Mouse (Mus musculus) megakaryocyte, embryonic 14.5 days (primary cell): ENCODE data around the gene Zfp384. TPM values are rescaled to one million over a fixed set of nuclear protein-coding genes. Genes with fewer than 3 reads are reported as not detected.

Experiments used
- H3K27me3 ChIP-seq: replicated peaks from 2 replicates; pipeline ENCODE3; 2012; ENCODE audit warnings: inconsistent platforms
- H3K36me3 ChIP-seq: replicated peaks from 2 replicates; pipeline ENCODE3; 2012; ENCODE audit warnings: low read length, inconsistent platforms, mixed read lengths
- H3K4me1 ChIP-seq: 2 replicates; pipeline ENCODE4 v1.6.1; 2012; ENCODE audit warnings: inconsistent platforms
- H3K4me3 ChIP-seq: replicated peaks from 2 replicates; pipeline ENCODE3; 2012; ENCODE audit warnings: moderate library complexity, mild to moderate bottlenecking, inconsistent platforms
- H3K9me3 ChIP-seq: 2 replicates; pipeline ENCODE4 v1.6.1; 2012; ENCODE audit warnings: inconsistent platforms
- FLI1 ChIP-seq: IDR thresholded peaks from 2 replicates; pipeline ENCODE4 v1.6.1; 2012; ENCODE audit warnings: low read length, inconsistent platforms, mixed read lengths
- GATA1 ChIP-seq: IDR thresholded peaks from 3 replicates; pipeline ENCODE4 v1.6.1; 2012; ENCODE audit warnings: mixed read lengths, low read length, inconsistent platforms, borderline replicate concordance
- polyA plus RNA-seq: library from polyadenylated mRNA; stranded (reverse); fragments of >175 nt; gene quantifications from 2 replicates; pipeline ENCODE4 v1.2.3, GENCODE M21; 2012; ENCODE audit warnings: low replicate concordance; ENCODE audit not compliant: insufficient read depth

Gene Zfp384
- polyA plus RNA-seq, 1 experiment: 21.5 TPM

GRCm38 (mm10) chr6:125081394-125081793, 72.4 kb downstream of the Zfp384 start:
- TF ChIP-seq GATA1: no peak
- Histone ChIP-seq H3K27me3 (peaks cover 2% of the 10 kb centered on the region), H3K36me3 (peaks cover 12% of the 10 kb centered on the region), H3K4me1 (peaks cover 28% of the 10 kb centered on the region), H3K9me3 (no peaks in the 10 kb centered on the region), H3K4me3 (no peak overlapping the region)

GRCm38 (mm10) chr6:125081797-125082560, 73.0 kb downstream of the Zfp384 start:
- peaks cover 28% of the 10 kb centered on the region for H3K4me1 ChIP-seq
- TF ChIP-seq GATA1: no peak
- no peak for TF ChIP-seq FLI1
- no peak overlapping the region for H3K4me3 ChIP-seq
- no peaks in the 10 kb centered on the region for H3K9me3 ChIP-seq
- peaks cover 12% of the 10 kb centered on the region for H3K36me3 ChIP-seq
- peaks cover 2% of the 10 kb centered on the region for H3K27me3 ChIP-seq

DNA sequence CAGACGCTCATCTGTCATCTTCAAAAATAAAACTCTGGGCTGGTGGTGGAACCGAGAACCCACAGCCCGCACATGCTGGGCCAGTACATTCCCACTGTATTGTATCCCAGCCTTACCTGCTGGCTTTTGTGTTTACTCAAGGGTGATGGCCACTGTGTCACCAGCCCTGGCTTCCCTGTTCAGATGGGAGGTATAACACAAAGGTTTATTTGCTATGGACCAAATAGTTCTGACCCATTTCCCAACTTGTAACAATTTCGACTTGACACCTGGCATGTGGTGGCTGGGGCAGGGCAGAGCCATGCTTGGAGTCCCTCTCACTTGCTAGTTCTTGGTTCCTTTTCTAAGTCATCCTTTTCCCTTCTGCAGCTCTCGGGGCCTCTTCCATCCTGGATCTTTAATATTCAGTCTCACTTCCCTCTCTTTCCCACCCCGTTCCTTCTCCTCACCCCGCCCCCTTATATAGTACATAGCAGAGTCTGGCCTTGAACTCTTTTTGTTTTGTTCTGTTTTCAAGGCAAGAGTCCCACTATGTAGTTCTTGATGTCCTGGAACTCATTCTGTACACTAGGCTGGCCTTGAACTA, 73.9 kb downstream of the Zfp384 start:
- no peak overlapping the region for H3K4me3 ChIP-seq

GRCm38 (mm10) chr6:125084424-125084823, 75.5 kb downstream of the Zfp384 start:
- Histone ChIP-seq H3K27me3 (no peaks in the 10 kb centered on the region), H3K4me3 (no peak overlapping the region), H3K36me3 (peaks cover 12% of the 10 kb centered on the region), H3K4me1 (peaks cover 50% of the 10 kb centered on the region), H3K9me3 (no peaks in the 10 kb centered on the region)
- TF ChIP-seq FLI1 (no peak), GATA1 (no peak)

More for the DNA sequence above, 73.9 kb downstream of the Zfp384 start:
- peaks cover 36% of the 10 kb centered on the region for H3K4me1 ChIP-seq
- peaks cover 12% of the 10 kb centered on the region for H3K36me3 ChIP-seq
- TF ChIP-seq FLI1: no peak
- no peak for TF ChIP-seq GATA1
- H3K27me3 ChIP-seq: peaks cover 2% of the 10 kb centered on the region
- H3K9me3 ChIP-seq: no peaks in the 10 kb centered on the region

Other genes starting within 250 kb of the Zfp384 start
- gene Eno2, start 239.5 kb upstream of the Zfp384 start, polyA plus RNA-seq: 5.8 and 6.2 TPM in 2 replicates
- not detected in 2 replicates for gene Lrrc23, start 229.4 kb upstream of the Zfp384 start, polyA plus RNA-seq
- gene Spsb2, start 200.5 kb upstream of the Zfp384 start, polyA plus RNA-seq: 42.5 and 52.2 TPM in 2 replicates
- gene Tpi1, start 194.8 kb upstream of the Zfp384 start, polyA plus RNA-seq: 74.5 and 552 TPM in 2 replicates
- 35.1 and 61.7 TPM in 2 replicates for gene Usp5, start 179.7 kb upstream of the Zfp384 start, polyA plus RNA-seq
- 27.2 and 32.4 TPM in 2 replicates for gene Cdca3, start 179.6 kb upstream of the Zfp384 start, polyA plus RNA-seq
- not detected in 2 replicates for gene Gnb3, start 168.9 kb upstream of the Zfp384 start, polyA plus RNA-seq
- 5.5 TPM in 1 of 2 replicates, not detected in the other for gene P3h3, start 151.4 kb upstream of the Zfp384 start, polyA plus RNA-seq
- 0.82 and 7.7 TPM in 2 replicates for gene Gpr162, start 145.2 kb upstream of the Zfp384 start, polyA plus RNA-seq
- gene Cd4, start 120.9 kb upstream of the Zfp384 start, polyA plus RNA-seq: 0.35 TPM in 1 of 2 replicates, not detected in the other
- 0.62 TPM in 1 of 2 replicates, not detected in the other for gene Lag3, start 97.4 kb upstream of the Zfp384 start, polyA plus RNA-seq
- 330 and 450 TPM in 2 replicates for gene Ptms, start 89.0 kb upstream of the Zfp384 start, polyA plus RNA-seq
- 183 and 362 TPM in 2 replicates for gene Mlf2, start 77.8 kb upstream of the Zfp384 start, polyA plus RNA-seq
- 46.8 and 55.7 TPM in 2 replicates for gene Cops7a, start 43.6 kb upstream of the Zfp384 start, polyA plus RNA-seq
- 2.5 and 7.7 TPM in 2 replicates for gene Pianp, start 12.5 kb upstream of the Zfp384 start, polyA plus RNA-seq
- 16.8 and 17.7 TPM in 2 replicates for gene Ing4, start 30.6 kb downstream of the Zfp384 start, polyA plus RNA-seq
- gene Acrbp, start 40.5 kb downstream of the Zfp384 start, polyA plus RNA-seq: 8.7 and 11.3 TPM in 2 replicates
- 0.62 TPM in 1 of 2 replicates, not detected in the other for gene Lpar5, start 58.8 kb downstream of the Zfp384 start, polyA plus RNA-seq
- 41.8 and 90.6 TPM in 2 replicates for gene Chd4, start 86.8 kb downstream of the Zfp384 start, polyA plus RNA-seq
- 18.4 and 24.5 TPM in 2 replicates for gene Nop2, start 122.8 kb downstream of the Zfp384 start, polyA plus RNA-seq
- 20.6 and 36.4 TPM in 2 replicates for gene Iffo1, start 136.1 kb downstream of the Zfp384 start, polyA plus RNA-seq
- 5,967 and 19,384 TPM in 2 replicates for gene Gapdh, start 157.3 kb downstream of the Zfp384 start, polyA plus RNA-seq
- 92.0 and 141 TPM in 2 replicates for gene Ncapd2, start 182.6 kb downstream of the Zfp384 start, polyA plus RNA-seq
- gene Mrpl51, start 182.7 kb downstream of the Zfp384 start, polyA plus RNA-seq: 68.3 and 124 TPM in 2 replicates
- gene Vamp1, start 206.4 kb downstream of the Zfp384 start, polyA plus RNA-seq: 1.4 and 1.9 TPM in 2 replicates
- gene Tapbpl, start 222.7 kb downstream of the Zfp384 start, polyA plus RNA-seq: 4.5 and 6.0 TPM in 2 replicates
- 1.3 TPM in 1 of 2 replicates, not detected in the other for gene Cd27, start 227.9 kb downstream of the Zfp384 start, polyA plus RNA-seq